Mouse (Mus musculus) mesoderm, embryonic 11.5 days (tissue): ENCODE results near the gene Ube2v1.

Source experiments
- DNase-seq: peaks from one replicate; pipeline ENCODE4 v3.0.0-alpha.2; 2012; ENCODE audit warnings: low read depth, low spot score

Gene Ube2v1

DNA sequence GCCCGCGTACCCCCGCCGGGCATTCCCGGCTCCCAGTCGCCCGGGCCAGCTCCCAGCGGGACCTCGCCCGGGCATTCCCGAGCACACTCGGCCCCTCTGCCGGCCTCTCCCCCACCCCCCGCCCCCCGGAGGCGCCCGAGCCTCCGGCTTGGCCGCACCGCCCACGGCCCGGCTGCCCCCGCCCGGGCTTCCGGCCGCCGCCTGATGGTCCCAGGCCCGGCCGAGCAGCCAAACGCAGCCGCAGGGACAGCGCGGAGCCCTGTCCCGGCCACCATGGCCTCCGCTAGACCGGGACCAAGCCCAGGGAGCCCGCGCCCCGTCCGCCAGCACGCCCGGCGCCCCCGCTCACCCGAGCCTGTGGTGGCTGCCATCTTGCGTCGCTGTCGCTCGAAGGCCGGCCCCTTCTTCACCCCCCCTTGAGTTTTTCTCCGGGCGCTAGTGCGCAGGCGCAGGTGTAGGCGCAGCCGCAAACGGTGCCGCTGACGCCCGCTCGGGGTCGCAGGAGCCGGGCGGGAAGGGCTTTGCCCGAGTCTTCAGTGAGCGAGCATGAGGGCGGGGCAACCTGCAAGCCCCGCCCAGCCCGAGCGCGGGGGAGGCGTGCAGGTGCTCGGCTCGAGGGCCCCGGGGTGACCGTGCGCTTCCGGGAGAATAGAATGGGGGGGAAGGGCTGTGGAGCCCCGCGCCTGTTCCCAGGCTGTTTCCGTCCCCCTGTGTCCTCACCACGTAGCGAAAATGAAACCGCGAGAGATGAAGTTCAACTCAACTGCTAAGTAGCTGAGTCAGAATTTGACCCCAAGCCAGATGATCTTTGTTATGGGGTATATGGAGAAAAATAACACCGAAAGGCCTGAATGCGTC, at the start of gene Ube2v1:
Gene Ube2v1, minus strand, starts transcription at position 505 of the 858 bp plus-strand sequence.
- DNase-seq, result peak; percentile 99

DNA sequence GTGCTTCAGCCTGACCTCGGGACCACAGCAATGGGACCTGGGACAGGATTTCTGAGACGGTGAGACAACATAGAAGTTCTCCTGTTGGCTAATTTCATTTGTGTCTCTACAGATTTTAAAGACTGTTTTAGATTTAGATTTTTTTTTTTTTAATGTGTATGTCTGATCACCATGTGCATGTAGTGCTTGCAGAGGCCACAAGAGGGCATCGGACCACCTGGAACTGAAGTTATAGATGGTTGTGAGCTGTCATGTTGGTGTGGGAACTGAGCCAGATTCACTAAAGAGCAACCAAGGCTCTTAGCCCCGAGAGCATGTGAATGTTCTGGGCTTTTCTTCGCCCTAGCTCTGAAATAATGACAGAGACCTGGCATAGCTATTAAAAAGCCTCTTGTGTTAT, 48.8 kb upstream of the Ube2v1 start:
- peak; percentile 71 for DNase-seq

DNA sequence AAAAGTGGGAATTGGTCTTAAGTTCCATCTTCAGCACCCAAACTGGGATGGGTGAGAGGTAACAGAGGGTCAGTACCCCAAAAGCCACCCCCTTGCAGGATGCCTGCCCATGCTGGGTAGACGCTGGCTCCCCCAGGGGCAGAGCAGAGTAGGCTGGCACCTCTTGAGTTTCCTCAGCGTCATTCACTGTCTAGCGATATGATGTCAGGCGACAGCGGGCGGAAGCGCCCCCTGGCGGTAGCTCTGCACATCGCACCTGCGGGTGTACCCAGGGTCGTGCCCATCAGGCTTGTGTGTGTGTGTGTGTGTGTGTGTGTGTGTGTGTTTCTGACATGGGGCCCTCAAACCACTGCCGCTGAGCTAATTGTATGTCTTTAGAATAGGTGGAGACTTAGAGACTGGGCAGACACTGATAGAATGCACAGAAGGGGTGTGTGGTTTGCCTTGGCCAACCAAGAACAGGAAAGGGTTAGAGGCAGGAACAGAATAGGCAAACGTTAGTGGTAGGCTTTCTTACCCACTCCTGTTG, 48.1 kb upstream of the Ube2v1 start:
- DNase-seq, result peak; percentile 88

DNA sequence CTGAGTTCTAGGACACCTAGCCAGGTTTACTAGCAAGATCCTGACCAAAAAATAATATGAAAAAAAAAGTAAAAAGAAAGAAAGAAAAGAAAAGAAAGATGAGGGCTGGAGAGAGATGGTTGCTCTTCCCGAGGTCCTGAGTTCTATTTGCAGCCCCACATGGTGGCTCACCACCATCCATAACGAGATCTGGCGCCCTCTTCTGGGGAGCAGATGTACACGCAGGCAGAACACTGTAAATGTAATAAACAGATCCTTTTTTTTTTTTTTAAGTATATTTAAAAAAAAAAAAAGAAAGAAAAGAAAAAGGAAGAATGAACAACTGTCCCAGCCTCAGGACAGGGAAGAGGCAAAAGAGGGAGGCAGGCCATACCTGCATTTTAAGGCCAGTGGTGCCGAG, 46.7 kb upstream of the Ube2v1 start:
- no peak for DNase-seq

DNA sequence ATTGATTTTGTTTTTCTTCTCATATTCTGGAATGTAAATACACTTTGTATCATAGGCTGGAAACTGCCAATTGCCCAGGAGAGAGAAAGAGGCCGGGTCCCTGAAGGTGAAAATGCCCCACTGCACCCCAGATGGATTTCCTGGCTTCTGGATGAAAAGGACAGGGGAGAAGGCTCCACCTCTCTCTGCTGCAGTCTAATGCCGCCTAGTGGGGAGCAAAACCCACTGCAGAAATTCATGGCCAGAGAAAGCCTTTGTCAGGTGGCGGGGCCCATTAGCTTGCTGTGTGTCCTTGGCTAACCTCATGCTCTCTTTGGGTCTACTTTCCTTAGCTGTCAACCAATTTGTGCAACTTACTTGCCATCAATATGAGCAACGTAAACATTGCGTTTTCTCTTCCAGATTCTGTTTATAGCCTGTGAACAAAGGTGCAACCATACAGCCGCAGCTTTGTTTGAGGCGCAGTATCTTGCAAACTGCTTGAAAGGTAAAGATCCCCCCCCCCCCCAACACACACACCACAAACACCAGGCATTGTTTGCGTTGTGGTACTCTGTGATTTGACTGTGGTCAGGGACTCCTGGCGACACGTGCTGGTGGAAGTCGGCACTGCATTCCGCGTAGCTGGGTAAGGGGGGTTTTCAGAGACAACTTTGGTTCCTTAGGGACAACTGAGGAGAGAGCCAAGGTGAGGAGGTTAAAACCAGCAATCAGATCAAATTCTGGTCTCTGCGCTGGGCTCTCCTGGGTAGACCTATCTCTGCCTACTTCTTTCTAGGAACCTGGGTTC, 43.4 kb upstream of the Ube2v1 start:
- DNase-seq, result peak; percentile 55

DNA sequence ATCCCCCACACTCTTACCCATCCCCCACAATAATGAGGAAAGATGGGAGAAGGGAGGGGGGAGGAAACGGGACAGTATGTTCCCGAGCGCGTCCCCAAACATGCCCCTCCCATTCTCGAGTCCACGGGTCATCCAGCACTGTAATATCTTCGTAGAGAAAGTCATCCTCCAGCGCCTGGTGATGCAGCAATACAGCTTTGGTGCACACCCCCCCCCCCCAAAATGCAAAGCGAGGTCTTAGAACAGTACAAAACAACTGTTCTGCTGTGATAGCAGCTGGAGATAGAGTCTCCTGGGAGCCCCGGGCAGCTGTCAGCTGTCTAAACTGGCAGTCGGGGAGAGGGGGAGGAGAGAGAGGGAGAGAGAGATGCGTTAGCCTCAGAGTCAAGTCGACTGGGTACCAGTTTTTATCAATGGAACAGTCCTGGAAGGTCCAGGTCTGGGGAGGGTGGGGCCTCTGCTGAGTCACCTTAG, 40.4 kb upstream of the Ube2v1 start:
- DNase-seq, result peak; percentile 61

DNA sequence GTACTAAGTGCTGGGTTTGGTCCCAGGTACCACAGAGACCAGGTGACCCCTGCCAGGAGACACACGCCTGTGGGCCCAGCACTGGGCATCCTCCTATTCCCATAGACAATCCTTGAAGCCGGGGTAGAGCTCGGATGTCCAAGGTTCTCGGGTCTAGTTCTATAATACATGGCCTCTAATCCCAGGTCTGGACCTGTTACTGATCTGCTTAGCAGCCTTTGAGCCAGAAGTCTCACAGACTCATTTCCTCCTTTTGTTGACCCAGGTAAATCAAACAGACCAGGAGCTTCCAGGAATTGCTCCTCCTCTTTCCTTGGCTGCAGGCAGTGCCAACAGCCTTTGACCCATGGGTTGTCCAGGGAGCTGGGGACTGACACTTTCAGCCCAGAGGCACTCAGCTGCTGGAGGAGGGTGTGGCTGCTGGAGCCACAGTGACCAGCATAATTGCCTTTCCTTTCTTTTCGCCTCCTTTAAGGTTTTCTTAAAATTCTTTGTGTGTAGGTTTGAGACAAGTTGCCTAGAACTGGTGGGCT, 39.3 kb upstream of the Ube2v1 start:
- DNase-seq, result no peak

DNA sequence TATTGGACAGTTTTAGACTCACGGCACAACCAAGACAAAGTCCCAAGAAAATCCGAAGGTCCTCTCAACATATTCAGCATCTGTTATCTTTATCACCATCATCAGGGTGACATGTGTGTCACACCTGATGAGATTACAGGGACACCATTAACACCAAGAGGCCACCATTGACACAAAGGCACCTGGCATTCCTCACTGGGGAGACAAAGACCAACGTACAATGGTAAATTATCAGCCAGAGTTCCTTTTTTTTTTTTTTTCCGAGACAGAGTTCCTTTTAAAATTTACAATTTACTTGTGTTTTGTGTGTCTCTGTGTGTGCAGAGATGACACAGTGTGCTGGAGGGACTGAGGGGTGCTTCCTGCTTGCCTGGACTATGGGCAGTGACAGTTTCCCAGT, 37.5 kb upstream of the Ube2v1 start:
- DNase-seq, result no peak

DNA sequence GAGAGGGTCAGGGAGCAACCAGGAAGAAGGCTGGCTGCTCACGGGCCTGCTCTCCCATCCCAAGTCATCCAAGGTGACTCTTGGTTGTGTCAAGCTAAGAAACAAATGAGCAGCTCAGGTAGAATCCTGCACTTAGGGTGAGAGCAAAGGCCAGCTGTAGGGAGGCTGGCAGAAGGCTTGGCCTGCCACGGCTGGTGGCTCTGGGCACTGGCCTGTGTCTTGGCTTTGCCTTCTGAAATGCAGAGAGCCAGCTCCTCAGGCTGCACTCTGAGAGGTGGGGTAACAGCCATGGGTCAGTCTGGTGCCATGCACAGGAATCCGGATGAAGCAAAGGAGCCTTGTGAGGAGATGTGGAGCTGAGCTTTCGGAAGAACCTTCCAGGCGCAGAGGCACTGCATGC, 36.5 kb upstream of the Ube2v1 start:
- DNase-seq, result no peak

DNA sequence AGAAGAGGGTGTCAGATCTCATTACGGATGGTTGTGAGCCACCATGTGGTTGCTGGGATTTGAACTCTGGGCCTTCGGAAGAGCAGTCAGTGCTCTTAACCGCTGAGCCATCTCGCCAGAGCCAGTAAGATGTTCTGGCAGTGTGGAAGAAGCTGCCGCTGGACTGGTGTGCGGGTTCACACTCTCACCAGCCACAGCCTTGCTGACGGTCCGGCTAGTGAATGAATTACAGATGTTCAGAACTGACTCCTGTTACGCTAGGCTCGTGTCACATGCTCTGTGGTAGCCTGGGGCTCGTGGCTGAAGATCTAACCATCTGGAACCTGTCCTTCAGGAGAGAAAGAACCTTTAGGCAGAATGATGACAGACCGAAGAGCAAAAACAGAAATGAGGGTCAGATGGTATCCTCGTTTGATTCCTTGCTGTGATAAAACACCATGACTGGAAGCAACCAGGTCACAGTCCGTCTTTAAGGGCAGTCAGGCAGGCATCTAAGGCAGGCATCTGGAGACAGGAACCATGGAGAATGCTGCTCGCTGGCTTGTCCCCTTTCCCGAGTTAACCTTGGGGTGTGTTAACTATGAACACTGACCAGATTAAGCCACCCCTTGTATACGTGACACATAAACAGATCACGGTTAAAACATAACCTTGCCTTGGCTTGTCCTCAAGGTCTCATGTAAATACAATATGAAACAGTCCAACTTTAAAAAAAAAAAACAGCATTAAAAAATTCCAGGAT, 34.2 kb upstream of the Ube2v1 start:
- no peak for DNase-seq

DNA sequence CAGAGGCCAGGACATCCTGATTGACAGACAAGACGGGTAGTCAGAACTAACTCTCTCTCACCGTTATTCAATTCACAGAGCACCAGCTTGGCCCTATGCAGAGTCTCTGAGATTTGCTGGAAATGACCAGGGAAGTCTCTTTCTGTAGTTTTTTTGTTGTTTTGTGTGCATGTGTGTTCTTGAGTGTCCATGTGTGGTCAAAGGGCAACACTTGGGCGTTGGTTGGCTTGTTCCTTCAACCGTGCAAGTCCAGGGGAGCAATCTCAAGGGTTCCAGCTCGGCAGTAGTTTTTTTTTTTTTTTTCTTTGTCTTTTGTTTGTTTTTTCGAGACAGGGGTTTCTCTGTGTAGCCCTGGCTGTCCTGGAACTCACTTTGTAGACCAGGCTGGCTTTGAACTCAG, 30.8 kb upstream of the Ube2v1 start:
- DNase-seq, result no peak

DNA sequence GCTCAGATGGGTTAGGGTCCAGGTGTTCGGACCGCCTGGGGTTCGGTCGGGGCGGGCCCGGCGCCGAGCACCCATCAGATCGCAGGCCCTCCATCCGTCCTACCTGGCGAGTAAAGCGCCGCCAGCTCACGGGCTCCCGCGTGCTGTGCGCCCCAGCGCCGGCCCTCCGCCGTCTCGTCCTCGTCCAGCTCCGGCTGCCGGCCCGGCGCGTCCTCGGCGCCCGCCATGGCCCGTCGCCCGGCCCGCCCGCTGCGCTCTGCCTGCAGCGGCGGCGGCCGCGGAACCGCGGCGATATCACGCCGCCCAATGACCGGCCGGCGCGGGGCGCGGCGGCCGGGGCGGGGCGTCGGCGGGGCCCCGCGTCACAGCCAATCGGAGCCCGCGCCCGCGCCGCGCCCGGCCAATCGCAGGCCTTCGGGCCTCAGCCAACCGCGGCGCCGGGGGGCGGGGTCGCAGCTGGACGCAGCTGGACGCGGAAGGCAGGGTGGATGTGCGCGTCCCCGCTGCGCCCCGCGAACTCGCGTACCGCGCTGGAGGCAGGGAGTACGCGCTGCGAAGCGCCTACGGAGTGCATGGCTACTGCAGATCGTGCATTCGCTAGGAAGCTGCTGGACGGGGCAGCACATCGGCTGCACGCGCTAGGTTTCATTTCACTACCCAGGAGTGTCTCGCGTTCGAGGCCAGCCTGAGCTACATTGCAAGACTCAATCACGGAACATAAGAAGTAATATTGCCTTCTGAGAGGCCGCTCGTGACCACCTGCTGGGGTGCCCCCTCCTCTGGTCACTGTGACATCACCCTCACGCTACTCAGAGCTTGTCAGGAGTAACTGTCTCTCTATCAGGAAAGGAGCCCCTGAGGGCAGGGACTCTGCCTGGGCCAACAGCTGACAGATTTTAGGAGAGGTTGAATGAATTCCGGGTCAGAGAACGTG, 29.6 kb upstream of the Ube2v1 start, which contains the start of gene Gm20431:
Gene Gm20431, minus strand, starts transcription at position 227 of the 934 bp plus-strand sequence.
- DNase-seq, result peak; percentile 95

DNA sequence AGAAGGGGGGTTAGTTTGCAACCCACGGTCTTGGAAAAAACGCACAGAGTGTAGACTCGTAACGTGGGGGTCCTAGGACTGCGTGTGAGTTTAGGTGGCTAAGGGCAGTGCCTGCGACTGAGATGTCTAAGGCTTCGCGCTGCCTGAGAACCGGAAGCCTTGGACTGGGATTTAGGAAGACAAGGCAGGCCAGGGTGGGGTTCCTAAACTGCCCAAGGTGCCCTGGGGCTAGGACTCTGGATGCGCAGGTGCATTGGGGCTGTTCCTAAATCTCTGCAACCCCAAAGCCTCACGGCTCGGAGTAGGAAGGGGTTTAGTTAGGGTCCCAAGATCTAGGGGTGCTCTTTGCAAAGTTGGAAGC, 28.7 kb upstream of the Ube2v1 start:
- peak; percentile 37 for DNase-seq

DNA sequence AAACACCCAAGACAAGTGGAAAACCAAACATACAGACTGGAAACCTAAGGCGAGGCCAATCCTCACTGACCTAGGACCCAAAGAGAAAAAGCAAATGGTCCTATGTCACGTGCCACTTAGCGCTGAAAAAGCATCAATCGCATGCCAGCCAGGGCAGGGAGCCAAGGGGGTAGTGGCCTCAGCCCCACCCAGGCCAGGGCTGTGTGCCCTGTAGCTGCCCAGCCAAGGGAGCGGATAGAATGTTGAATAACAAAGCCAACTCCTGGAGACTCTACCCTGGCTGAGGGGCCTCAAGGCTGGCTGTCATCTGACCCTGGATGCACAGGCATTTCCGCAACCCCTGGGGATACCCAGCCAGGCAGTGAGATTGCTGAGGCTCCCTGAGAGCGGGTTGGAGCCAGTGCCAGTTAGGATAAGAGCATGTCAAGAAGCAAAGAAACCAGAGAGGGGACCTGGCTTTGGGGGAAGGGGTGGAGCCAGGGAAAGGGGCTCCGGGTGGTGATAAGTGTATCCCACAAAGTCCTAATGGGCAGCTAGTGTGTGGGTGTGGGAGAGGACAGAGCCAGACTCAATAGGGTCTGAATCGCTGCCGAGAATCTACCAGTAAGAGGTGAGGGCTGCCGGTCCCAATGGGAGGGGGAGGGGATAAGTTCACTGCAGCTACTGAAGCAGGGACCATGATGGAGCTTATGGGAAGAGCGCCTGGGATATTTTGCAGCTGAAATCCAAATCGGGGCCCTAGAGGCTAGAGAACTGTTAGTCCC, 28.1 kb upstream of the Ube2v1 start:
- DNase-seq, result peak; percentile 31

DNA sequence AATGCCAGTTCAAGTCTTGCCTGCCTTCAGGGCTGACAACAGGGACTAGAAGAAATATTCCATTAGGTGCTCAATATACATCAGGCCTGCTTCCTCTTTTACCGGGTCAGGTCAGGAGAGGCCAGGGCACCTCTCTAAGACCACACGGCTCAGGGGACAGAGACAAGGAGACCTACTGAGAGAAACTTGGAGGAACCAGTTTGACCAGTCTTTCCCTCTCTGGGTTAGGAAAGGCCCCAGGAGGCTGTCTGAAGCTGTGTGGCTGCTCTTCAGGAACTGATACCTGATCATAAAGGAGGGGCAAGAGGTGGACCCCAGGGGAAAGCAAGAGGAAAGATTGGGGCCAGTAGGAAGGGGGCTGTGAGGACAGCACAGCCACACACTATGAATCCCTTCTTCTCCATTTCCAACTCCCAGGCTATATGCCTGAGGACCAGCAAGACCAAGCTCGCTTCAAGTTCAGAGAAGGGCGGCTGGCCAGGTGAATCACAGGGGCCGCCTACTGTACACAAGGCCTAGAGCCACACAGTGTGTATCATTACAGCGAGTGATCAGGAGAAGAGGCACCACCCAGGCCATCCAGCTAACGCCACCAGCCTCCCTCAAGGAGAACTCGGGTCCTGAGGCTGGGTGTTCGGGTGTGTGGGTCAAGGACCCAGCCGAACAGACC, 27.4 kb upstream of the Ube2v1 start:
- no peak for DNase-seq

DNA sequence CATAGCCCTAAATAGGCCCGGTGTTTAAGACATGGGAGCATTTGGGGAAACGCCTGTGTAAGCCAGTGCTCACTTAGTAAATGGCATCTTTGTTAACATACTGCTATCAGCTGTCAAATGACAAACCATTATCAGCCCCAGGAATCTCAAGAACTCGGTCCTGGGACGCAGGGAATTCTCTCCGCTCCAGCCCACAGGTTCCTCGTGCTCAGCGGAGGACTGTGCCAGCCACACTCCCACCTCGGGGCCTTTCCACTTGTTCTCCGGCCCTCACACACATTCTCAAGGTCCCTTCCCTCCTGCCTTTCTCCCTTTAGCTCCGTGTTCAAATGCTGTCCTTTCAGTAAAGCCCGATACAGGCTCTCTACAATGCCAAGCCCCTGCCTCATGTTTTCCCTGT, 26.8 kb upstream of the Ube2v1 start:
- no peak for DNase-seq

DNA sequence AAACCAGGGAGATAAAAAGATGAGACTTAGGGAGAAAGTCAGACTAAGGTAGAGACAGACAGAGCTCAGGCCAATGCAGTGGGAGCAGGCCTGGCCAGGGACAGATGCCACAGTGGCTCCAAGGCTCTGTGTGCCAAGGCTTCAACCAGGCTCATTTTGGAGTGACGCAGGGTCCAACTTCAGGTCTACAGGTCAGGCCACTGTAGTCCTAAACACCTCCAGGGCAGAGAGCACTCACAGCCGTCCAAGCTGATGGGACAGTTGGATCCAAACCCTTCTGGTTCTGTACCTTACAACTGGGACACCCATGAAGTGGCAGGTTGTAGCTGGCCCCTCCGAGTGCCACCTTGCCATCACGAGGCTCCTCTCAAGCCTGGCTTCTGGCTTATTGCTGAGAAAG, 26.1 kb upstream of the Ube2v1 start:
- no peak for DNase-seq

DNA sequence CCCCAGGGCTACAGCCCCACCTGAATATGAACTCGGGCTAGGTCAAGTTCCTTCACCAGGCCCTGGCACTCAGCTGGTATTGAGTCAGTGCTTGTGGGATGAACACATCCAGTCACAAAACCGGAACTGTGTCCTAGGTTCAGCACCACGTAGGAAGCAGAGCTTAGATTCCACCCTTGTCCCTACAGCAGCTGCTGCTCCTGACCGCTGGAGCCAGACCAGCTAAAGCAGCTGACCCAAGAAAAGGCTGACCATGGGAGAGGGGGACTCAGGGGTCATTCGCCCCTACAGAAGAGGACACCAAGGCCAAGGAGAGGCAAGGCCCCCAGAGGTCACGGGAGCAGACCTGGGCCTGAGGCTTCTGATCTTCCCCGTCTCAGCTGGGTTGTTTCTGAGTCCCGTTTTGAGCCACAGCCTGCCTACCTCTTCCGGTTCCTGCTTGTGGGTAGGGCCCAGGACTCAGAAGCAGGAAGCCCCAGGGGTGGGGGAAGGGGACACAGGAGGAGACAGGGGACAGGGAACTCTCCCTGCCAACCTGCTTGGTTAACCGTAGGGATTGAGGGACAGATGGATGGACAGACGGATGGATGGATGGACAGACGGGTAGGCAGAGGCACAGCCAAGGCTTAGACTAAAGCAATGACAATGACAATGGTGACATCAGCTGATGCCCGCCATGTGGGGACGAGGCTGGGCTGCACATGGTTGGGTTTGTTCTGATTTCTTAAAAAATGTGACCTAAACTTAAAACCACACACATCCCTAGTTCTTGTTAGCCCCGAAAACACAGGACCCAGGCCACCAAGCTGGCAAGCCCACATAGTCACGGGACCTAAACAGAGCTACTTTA, 25.0 kb upstream of the Ube2v1 start:
- DNase-seq, result no peak
